Mouse (Mus musculus): ENCODE measurements around the gene Cyp4v3. TPM values are rescaled to one million over a fixed set of nuclear protein-coding genes. Genes with fewer than 3 reads are reported as not detected.
A peak's percentile ranks its signal among the peaks of the same experiment; 100 is the strongest.

Cyp4v3 gene
- 8.0 and 8.4 TPM in 2 replicates for polyA plus RNA-seq (2015; fragmentation: Nextera tagmentation; extraction: Ambion mirVana)

- H3K36me3 ChIP-seq (replicated peaks; ENCODE audit: insufficient read depth, low read length), result no peaks in the 10 kb centered on the region
- peak within 1 kb of the TSS; percentile 85 for H3K27ac ChIP-seq (ENCODE audit: low read depth)
- peaks cover 7% of the 10 kb centered on the region; the same call in 1 of the 2 replicates for H3K4me1 ChIP-seq (ENCODE audit: insufficient read depth)
- H3K9me3 ChIP-seq (ENCODE audit: low read length), result no peaks in the 10 kb centered on the region
- no peaks in the 10 kb centered on the region for H3K27me3 ChIP-seq (ENCODE audit: insufficient read depth, low read length)
- H3K9ac ChIP-seq (replicated peaks), result peak within 1 kb of the TSS; percentile 65
- H3K4me3 ChIP-seq (ENCODE audit: low read depth, low read length), result peak within 1 kb of the TSS; percentile 62
- no peak for TF ChIP-seq EP300 (IDR thresholded peaks at IDR 0.05; ENCODE audit: low read depth)
- no peak for TF ChIP-seq CTCF (IDR thresholded peaks at IDR 0.05; ENCODE audit: low read depth)
- ATAC-seq (peak; percentile 87), DNase-seq (peak; percentile 78)
- peak within 1 kb of the TSS; percentile 84 for H3K4me2 ChIP-seq (ENCODE audit: low read depth, low read length)
- WGBS (ENCODE audit: insufficient replicate concordance), result 1% methylated on average over 44 of the region's 44 CpGs
These were observed at the start of gene Cyp4v3 for GRCm38 (mm10) chr8:45332685-45333409. Gene Cyp4v3, minus strand, starts transcription at chr8:45333216.

DNA sequence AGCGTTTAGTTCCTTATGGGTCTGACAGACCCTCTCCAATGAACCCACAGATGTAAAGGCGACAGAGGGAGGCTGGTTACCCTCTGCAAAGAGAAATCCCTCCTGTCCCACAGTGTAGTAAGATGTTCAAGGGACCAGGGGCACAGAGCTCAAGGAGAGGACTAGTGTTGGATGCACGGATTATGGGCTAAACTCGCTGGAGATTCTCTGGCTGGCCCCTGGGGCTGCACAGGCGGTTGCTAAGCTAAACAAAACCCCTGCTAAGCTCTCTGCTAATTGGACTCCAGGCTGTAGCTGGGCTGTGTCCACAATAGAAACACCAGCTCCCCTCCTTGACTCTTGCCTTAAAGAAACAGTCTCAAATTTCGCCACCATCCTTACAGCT, 48.9 kb upstream of the Cyp4v3 start, which contains the start of gene Fam149a:
Gene Fam149a (minus strand): TSS at position 329 of the 385 bp plus-strand sequence.
- TF ChIP-seq CTCF (IDR thresholded peaks at IDR 0.05; ENCODE audit: low read depth) (no peak), EP300 (IDR thresholded peaks at IDR 0.05; ENCODE audit: low read depth) (no peak)
- peak within 1 kb of the TSS; percentile 51 for H3K4me2 ChIP-seq (ENCODE audit: low read depth, low read length)
- no peaks in the 10 kb centered on the region for H3K9me3 ChIP-seq (ENCODE audit: low read length)
- DNase-seq, result no peak
- H3K27ac ChIP-seq (ENCODE audit: low read depth), result no peak within 1 kb of the TSS
- WGBS (ENCODE audit: insufficient replicate concordance), result 13% methylated on average over 6 of the region's 6 CpGs
- H3K4me3 ChIP-seq (ENCODE audit: low read depth, low read length), result peak within 1 kb of the TSS; percentile 10; the same call in 1 of the 2 replicates
- peaks cover 5% of the 10 kb centered on the region; the same call in 1 of the 2 replicates for H3K27me3 ChIP-seq (ENCODE audit: insufficient read depth, low read length)
- no peak for ATAC-seq
- H3K4me1 ChIP-seq (ENCODE audit: insufficient read depth), result peaks cover 9% of the 10 kb centered on the region; the same call in 1 of the 2 replicates
- H3K9ac ChIP-seq (replicated peaks), result no peak within 1 kb of the TSS
- H3K36me3 ChIP-seq (replicated peaks; ENCODE audit: insufficient read depth, low read length), result no peaks in the 10 kb centered on the region

GRCm38 (mm10) chr8:45381075-45381962, 48.3 kb upstream of the Cyp4v3 start:
- ATAC-seq (no peak), DNase-seq (no peak)
- H3K27ac ChIP-seq (ENCODE audit: low read depth), result no peak overlapping the region
- no peaks in the 10 kb centered on the region for H3K9me3 ChIP-seq (ENCODE audit: low read length)
- 5% methylated on average over 38 of the region's 38 CpGs for WGBS (ENCODE audit: insufficient replicate concordance)
- H3K4me2 ChIP-seq (ENCODE audit: low read depth, low read length), result peak overlapping the region; percentile 51
- no peaks in the 10 kb centered on the region for H3K36me3 ChIP-seq (replicated peaks; ENCODE audit: insufficient read depth, low read length)
- peak overlapping the region; percentile 10; the same call in 1 of the 2 replicates for H3K4me3 ChIP-seq (ENCODE audit: low read depth, low read length)
- peaks cover 9% of the 10 kb centered on the region; the same call in 1 of the 2 replicates for H3K4me1 ChIP-seq (ENCODE audit: insufficient read depth)
- peaks cover 5% of the 10 kb centered on the region; the same call in 1 of the 2 replicates for H3K27me3 ChIP-seq (ENCODE audit: insufficient read depth, low read length)
- TF ChIP-seq EP300 (IDR thresholded peaks at IDR 0.05; ENCODE audit: low read depth) (no peak), CTCF (IDR thresholded peaks at IDR 0.05; ENCODE audit: low read depth) (no peak)
- no peak overlapping the region for H3K9ac ChIP-seq (replicated peaks)

- Histone ChIP-seq H3K4me1 (ENCODE audit: insufficient read depth) (peaks cover 9% of the 10 kb centered on the region; the same call in 1 of the 2 replicates), H3K27me3 (ENCODE audit: insufficient read depth, low read length) (peaks cover 5% of the 10 kb centered on the region; the same call in 1 of the 2 replicates), H3K4me3 (ENCODE audit: low read depth, low read length) (no peak overlapping the region), H3K9me3 (ENCODE audit: low read length) (no peaks in the 10 kb centered on the region), H3K27ac (ENCODE audit: low read depth) (no peak overlapping the region), H3K4me2 (ENCODE audit: low read depth, low read length) (no peak overlapping the region), H3K9ac (replicated peaks) (no peak overlapping the region), H3K36me3 (replicated peaks; ENCODE audit: insufficient read depth, low read length) (no peaks in the 10 kb centered on the region)
- TF ChIP-seq CTCF (IDR thresholded peaks at IDR 0.05; ENCODE audit: low read depth) (no peak), EP300 (IDR thresholded peaks at IDR 0.05; ENCODE audit: low read depth) (no peak)
- ATAC-seq (no peak), DNase-seq (no peak)
- 20% methylated on average over 4 of the region's 4 CpGs for WGBS (ENCODE audit: insufficient replicate concordance)
These were observed 47.6 kb upstream of the Cyp4v3 start for GRCm38 (mm10) chr8:45380598-45380997.

DNA sequence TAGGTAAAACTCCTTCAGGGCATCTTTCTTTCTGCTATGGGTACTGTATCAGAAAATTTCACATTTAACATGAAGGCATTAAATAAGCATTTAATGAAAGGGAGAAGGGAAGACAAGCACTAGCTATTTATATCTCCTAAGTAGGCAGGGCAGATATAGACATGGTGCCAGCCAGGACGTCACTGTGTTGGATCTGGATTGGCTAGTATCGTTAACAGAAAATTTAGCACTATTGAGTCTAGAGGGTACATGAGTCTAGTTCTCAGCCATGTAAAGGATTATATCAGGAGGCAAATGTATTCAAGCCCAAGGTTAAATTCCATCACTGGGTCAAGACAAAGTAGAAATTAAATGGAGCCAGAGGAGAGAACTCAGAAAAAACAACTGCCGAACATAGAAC, 41.1 kb upstream of the Cyp4v3 start:
- Histone ChIP-seq H3K9me3 (ENCODE audit: low read length) (no peaks in the 10 kb centered on the region), H3K4me3 (ENCODE audit: low read depth, low read length) (no peak overlapping the region), H3K36me3 (replicated peaks; ENCODE audit: insufficient read depth, low read length) (no peaks in the 10 kb centered on the region), H3K4me1 (ENCODE audit: insufficient read depth) (no peaks in the 10 kb centered on the region), H3K27ac (ENCODE audit: low read depth) (no peak overlapping the region), H3K9ac (replicated peaks) (no peak overlapping the region), H3K27me3 (ENCODE audit: insufficient read depth, low read length) (no peaks in the 10 kb centered on the region), H3K4me2 (ENCODE audit: low read depth, low read length) (no peak overlapping the region)
- DNase-seq (no peak), ATAC-seq (no peak)
- TF ChIP-seq EP300 (IDR thresholded peaks at IDR 0.05; ENCODE audit: low read depth), result no peak
- no peak for TF ChIP-seq CTCF (IDR thresholded peaks at IDR 0.05; ENCODE audit: low read depth)
- 79% methylated on average over 3 of the region's 3 CpGs for WGBS (ENCODE audit: insufficient replicate concordance)

DNA sequence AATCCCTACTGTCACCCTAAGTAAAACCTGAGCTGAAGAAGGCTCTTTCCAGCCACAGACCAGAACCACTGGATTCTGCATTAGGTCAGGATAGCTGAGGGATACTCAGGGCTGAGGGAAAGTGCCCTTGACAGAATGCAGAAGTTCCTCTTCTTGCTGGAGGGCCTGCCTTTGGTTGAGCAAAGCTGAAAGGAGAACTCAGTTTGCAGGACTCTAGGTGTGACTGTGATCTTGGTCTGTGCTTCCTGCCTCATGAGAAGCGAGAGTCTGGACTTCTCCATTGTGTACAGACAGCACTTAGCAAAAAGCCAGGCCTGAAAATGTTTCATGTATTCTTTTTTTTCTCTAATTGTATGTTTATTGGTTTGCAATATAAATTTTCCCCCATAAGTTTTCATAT, 34.1 kb upstream of the Cyp4v3 start:
- ATAC-seq (no peak), DNase-seq (no peak)
- no peak for TF ChIP-seq EP300 (IDR thresholded peaks at IDR 0.05; ENCODE audit: low read depth)
- no peak for TF ChIP-seq CTCF (IDR thresholded peaks at IDR 0.05; ENCODE audit: low read depth)
- no peaks in the 10 kb centered on the region for H3K4me1 ChIP-seq (ENCODE audit: insufficient read depth)
- WGBS (ENCODE audit: insufficient replicate concordance), result 27% methylated on average over 1 of the region's 1 CpGs
- no peaks in the 10 kb centered on the region for H3K9me3 ChIP-seq (ENCODE audit: low read length)
- no peaks in the 10 kb centered on the region for H3K36me3 ChIP-seq (replicated peaks; ENCODE audit: insufficient read depth, low read length)
- H3K9ac ChIP-seq (replicated peaks), result no peak overlapping the region
- H3K27ac ChIP-seq (ENCODE audit: low read depth), result no peak overlapping the region
- no peaks in the 10 kb centered on the region for H3K27me3 ChIP-seq (ENCODE audit: insufficient read depth, low read length)
- H3K4me2 ChIP-seq (ENCODE audit: low read depth, low read length), result no peak overlapping the region
- no peak overlapping the region for H3K4me3 ChIP-seq (ENCODE audit: low read depth, low read length)

Measured in liver, postnatal 0 days (tissue).